31 mouse cellular contexts compared by ENCODE assay signal in the genomic region with DNA sequence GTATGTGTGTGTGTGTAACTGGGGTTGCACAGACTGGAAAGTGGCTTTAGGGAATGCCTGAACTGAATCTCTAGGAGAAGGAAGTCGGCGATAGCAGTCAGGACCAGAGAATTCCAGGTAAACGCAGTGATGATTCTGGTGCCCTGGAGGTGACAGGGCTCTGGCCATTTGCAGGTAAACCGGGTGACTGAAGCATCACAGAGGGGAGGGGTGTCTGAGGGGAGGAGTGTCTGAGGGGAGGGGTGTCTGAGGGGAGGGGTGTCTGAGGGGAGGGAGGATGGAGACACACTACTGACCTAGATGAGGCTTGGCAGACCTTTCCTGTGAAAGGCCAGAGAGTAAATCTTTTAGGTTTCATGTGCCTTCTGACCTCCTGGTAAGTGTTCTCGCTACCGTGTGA. TPM values are rescaled to one million over a fixed set of nuclear protein-coding genes. Genes with fewer than 3 reads are reported as not detected.
"Had no signal": no experiment of that assay in that cellular context is flagged by ENCODE, and none has a peak within 500 bp of the region (broad histone marks: within the 10 kb centered on the region; RNA-seq: fewer than 3 reads in every experiment).

No protein-coding gene starts in this region.

- ATAC-seq: hindbrain, embryonic 16.5 days; inflammation-experienced regulatory T-cells, adult 6 months; intestine, embryonic 15.5 days; intestine, postnatal 0 days had no signal

- DNase-seq: gastrocnemius, adult 2 months; gastrocnemius, postnatal 10 days; gastrocnemius, postnatal 25 days; heart, adult 2 months; heart, postnatal 14 days; heart, postnatal 36 days; kidney, adult 18-20 months; kidney, adult 8-10 months; kidney, postnatal 10 days; kidney, postnatal 25 days; kidney, postnatal 4 days; layer of hippocampus, adult 9-11 months; layer of hippocampus, postnatal 36 days had no signal

- H3K9ac ChIP-seq: heart, embryonic 13.5 days; heart, embryonic 15.5 days; hindbrain, embryonic 12.5 days; hindbrain, embryonic 14.5 days; intestine, embryonic 15.5 days; limb, embryonic 12.5 days; liver, embryonic 14.5 days had no signal

- H3K36me3 ChIP-seq: heart, embryonic 13.5 days; heart, embryonic 15.5 days; hindbrain, embryonic 10.5 days; hindbrain, embryonic 12.5 days; intestine, embryonic 15.5 days; limb, embryonic 10.5 days; limb, embryonic 12.5 days had no signal

- H3K9me3 ChIP-seq: heart, embryonic 15.5 days; hindbrain, embryonic 10.5 days; hindbrain, embryonic 12.5 days; intestine, embryonic 15.5 days; limb, embryonic 10.5 days; limb, embryonic 12.5 days had no signal

- H3K4me2 ChIP-seq: heart, embryonic 11.5 days; heart, embryonic 13.5 days; heart, embryonic 15.5 days; hindbrain, embryonic 12.5 days; hindbrain, embryonic 14.5 days; intestine, embryonic 15.5 days; limb, embryonic 12.5 days; liver, embryonic 11.5 days had no signal

- H3K4me1 ChIP-seq: heart, embryonic 13.5 days; heart, embryonic 15.5 days; hindbrain, embryonic 10.5 days; hindbrain, embryonic 12.5 days; intestine, embryonic 15.5 days; limb, embryonic 10.5 days; limb, embryonic 12.5 days had no signal

- H3K4me3 ChIP-seq: gastrocnemius, adult 2 months; heart, adult 2 months; heart, embryonic 13.5 days; heart, embryonic 15.5 days; hindbrain, embryonic 10.5 days; hindbrain, embryonic 12.5 days; intestine, embryonic 15.5 days; left cerebral cortex, adult 2 months; limb, embryonic 10.5 days; limb, embryonic 12.5 days had no signal

- H3K27me3 ChIP-seq: heart, embryonic 13.5 days; heart, embryonic 15.5 days; hindbrain, embryonic 12.5 days; intestine, embryonic 15.5 days; limb, embryonic 12.5 days had no signal

- H3K27ac ChIP-seq: gastrocnemius, adult 2 months; heart, adult 2 months; heart, embryonic 13.5 days; heart, embryonic 15.5 days; hindbrain, embryonic 10.5 days; hindbrain, embryonic 12.5 days; hindbrain, embryonic 14.5 days; intestine, embryonic 15.5 days; left cerebral cortex, adult 2 months; limb, embryonic 10.5 days; limb, embryonic 12.5 days; liver, embryonic 14.5 days had no signal

RNA-seq across cellular contexts. Expression of gene Aldh8a1, which starts 50.9 kb away (rescaled TPM):
- total RNA-seq: gastrocnemius, adult 2 months; gastrocnemius, postnatal 25 days; granulocyte monocyte progenitor cell, adult 5-6 weeks; heart, adult 2 months; heart, postnatal 14 days; heart, postnatal 36 days; layer of hippocampus, postnatal 14 days had no signal
- polyA plus RNA-seq: heart, adult 2 months; heart, embryonic 13.5 days; heart, embryonic 15.5 days; heart, postnatal 0 days; hindbrain, embryonic 14.5 days; inflammation-experienced regulatory T-cells, adult 6 months; intestine, postnatal 0 days; limb, embryonic 12.5 days had no signal
